Mouse (Mus musculus): ENCODE results near the gene Gm49395.

The Gm49395 gene

DNA sequence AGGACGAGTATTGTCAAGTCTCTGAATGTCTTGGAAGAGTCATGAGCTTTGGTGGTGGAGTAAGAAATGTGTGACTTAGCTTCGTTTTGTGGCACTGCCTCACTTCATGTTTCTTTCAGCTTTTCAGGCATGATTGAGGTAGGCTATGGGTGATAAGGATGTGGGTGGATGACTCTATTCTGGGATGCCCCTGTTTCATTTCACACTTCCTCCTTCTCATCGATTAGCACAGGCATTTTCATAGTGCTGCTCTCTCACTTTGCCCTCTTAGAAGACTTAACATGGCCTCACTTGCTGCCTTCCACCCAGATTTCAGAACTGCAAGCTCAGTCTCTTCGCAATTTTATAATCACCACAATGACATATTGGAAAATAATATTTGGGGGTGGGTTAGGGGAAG is 102.1 kb downstream of the Gm49395 start:
- in situ Hi-C loops (cut with MboI, MseI), result loop anchor here in 1 of 2 experiments (25.0 kb wide), 1 partner anchor 1713 kb away; no protein-coding TSS in a partner anchor

DNA sequence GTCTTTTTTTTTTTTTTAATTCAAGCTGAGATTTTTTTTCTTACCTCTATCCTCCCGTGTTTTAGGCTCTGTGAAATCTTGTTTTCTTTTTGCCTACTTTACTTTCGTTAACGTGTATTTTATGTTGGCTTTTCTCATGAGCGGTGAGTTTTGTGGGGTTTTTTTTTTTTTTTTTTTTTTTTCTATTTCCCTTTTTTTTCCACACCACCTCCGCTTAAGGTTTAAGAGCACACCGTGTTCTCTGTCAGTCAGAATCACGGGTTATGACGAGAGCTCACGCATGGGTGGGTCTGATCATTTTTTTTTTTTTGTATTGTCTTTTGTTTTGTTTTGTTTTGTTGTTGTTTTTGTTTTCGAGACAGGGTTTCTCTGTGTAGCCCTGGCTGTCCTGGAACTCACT is 103.6 kb downstream of the Gm49395 start:
- in situ Hi-C loops (cut with MboI, MseI), result loop anchor here in 1 of 2 experiments (25.0 kb wide), 1 partner anchor 1714 kb away; no protein-coding TSS in a partner anchor

DNA sequence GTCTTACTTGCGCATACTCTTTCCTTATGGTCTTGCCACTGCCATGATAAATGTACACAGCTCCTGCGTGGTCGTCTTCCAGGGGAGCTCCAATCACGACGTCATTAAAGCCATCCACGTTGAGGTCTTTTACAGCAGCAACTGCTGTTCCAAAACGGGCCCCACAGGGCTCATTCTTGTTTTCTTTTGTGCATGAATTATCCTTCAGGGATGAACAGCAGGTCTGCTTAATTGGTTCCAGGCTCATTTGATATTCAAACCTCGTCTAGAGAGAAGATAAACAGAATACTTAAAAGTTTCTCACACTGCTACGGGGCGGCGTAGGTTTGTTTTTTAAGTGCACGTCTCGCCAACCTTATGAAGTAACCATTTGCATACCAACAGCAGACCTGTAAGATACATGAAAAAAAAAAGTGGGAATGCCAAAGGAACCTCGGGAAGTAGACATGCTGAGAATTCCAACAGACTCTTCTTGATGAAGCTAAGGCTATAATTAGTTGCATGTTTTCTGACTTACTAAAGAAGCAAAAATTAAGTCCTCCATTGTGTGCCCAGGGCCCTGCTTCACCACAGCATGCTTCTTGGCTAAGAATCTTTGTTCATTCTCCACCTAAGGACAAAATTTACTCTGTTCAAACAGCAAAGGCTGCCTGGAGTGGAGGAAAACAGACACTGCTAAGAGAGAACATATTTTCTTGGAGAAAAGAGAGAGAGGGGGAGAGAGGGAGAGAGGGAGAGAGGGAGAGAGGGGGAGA is 109.3 kb downstream of the Gm49395 start:
- in situ Hi-C loops (cut with MboI, MseI), result loop anchor here in 1 of 2 experiments (25.0 kb wide), 1 partner anchor 1720 kb away; no protein-coding TSS in a partner anchor

DNA sequence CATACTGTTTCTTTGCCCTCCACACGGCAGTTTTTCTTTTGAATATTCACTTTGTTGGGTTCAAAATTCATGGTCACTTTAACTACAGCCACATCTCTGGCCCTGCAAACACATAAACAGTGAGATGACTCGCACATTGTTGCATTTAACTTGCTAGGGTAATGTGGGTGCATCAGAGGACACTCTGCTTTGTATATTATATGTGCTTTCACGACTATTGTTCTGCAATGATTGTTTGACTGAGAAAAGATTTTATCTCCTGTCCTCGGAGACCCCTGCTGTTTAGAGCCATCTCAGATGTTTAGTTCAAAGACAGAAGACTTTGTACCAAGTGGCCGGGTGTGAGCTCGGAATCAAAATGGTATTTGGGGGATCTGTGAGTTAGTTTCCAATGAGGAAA is 114.1 kb downstream of the Gm49395 start:
- in situ Hi-C loops (cut with MboI, MseI), result loop anchor here in 1 of 2 experiments (5.0 to 25.0 kb wide), 2 partner anchors 95 to 1725 kb away; no protein-coding TSS in a partner anchor

DNA sequence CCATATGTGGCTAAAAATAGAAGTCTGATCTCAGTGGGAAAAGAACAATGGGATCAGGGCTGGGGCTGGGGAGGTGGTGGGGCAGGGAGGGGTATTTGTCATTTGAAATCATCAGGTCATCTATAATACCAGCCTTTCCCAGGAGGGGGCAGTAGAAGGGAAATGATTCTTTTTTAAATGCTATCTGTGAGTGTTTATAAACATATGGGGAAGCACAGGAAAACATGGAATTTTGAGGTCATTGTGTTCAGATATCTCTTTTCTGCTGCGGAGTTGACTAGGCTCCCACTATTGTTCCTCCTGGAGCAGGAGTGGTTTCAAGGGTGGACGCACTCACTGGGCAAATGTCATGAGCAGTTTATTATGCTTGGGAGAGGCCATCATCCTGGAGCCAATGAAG is 114.6 kb downstream of the Gm49395 start:
- in situ Hi-C loops (cut with MboI, MseI), result loop anchor here in 1 of 2 experiments (5.0 to 25.0 kb wide), 2 partner anchors 95 to 1725 kb away; no protein-coding TSS in a partner anchor

Measured in T-helper 17 cell (primary cell).